8 mouse cellular contexts compared by ENCODE assay signal in the genomic region with DNA sequence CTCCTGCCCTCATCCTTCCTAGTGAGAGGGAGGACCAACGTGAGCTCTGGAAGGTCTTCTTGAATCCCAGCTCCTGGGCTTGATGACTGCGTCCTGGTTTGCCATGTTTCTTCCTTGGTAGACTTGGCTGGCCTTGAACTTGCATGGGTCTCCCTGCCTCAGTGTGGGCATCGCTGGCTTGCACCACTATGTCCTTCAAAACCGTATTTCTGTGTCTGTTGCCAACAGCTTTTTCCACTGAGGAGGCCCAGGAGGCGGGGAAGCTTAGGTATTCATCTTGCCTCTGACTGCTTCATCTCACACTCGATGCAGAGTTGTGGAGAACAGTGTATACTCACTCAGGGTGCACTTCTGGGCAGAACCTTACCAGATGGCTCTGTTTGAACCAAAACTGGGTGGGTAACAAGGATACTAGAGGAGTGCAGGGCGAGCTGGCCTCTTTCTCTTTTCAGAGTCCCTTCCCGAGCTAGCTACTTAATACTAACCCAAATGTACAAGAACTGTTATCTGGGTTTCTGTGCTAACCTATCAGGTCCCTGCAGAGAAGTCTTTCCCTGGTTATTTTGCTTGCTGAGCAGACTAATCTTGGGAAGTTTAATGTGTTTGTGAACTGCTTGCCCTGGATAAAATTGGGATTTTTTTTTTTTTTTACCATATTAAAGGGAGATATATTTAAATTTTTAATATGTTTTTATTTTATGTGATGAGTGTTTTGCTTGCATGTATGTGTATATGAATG. TPM values are rescaled to one million over a fixed set of nuclear protein-coding genes. Genes with fewer than 3 reads are reported as not detected.
DNase-seq lines count a peak whose midpoint lies in the region; ATAC-seq and TF ChIP-seq lines count a peak whose summit lies in the region.

No protein-coding gene starts in this region.

- TF ChIP-seq EP300 in liver, postnatal 0 days (IDR thresholded peaks at IDR 0.05; ENCODE audit: low read depth): no peak

- H3K27ac ChIP-seq in embryonic facial prominence, embryonic 13.5 days: peak overlapping the region; percentile 84; the same call in 1 of the 2 replicates
- peak overlapping the region; percentile 89; the same call in 1 of the 2 replicates for H3K27ac ChIP-seq in hindbrain, embryonic 13.5 days
- peak overlapping the region; percentile 62 for H3K27ac ChIP-seq in liver, postnatal 0 days (ENCODE audit: low read depth)
- peak overlapping the region; percentile 85; the same call in 1 of the 2 replicates for H3K27ac ChIP-seq in stomach, embryonic 15.5 days

- H3K9me3 ChIP-seq in embryonic facial prominence, embryonic 13.5 days: no peaks in the 10 kb centered on the region
- no peaks in the 10 kb centered on the region for H3K9me3 ChIP-seq in hindbrain, embryonic 13.5 days
- H3K9me3 ChIP-seq in liver, postnatal 0 days (ENCODE audit: low read length): no peaks in the 10 kb centered on the region
- no peaks in the 10 kb centered on the region for H3K9me3 ChIP-seq in stomach, embryonic 15.5 days

- peak; percentile 7 for DNase-seq in right cerebral cortex, adult 18-20 months
- DNase-seq in right cerebral cortex, postnatal 14 days: no peak
- DNase-seq in adrenal gland, postnatal 14 days: peak; percentile 75
- DNase-seq in liver, postnatal 0 days: peak; percentile 23
- DNase-seq in thymus, postnatal 10 days (ENCODE audit: low spot score in 2 of 2): no peak

- peaks cover 26% of the 10 kb centered on the region for H3K36me3 ChIP-seq in embryonic facial prominence, embryonic 13.5 days
- H3K36me3 ChIP-seq in hindbrain, embryonic 13.5 days: peaks cover 16% of the 10 kb centered on the region
- peaks cover 7% of the 10 kb centered on the region for H3K36me3 ChIP-seq in liver, postnatal 0 days (replicated peaks; ENCODE audit: insufficient read depth, low read length)
- H3K36me3 ChIP-seq in stomach, embryonic 15.5 days: 0 out of 2 replicates have a peak, but pooled peaks cover 4% of the 10 kb centered on the region

- peak overlapping the region; percentile 80 for H3K4me2 ChIP-seq in embryonic facial prominence, embryonic 13.5 days
- peak overlapping the region; percentile 82 for H3K4me2 ChIP-seq in hindbrain, embryonic 13.5 days
- peak overlapping the region; percentile 88 for H3K4me2 ChIP-seq in liver, postnatal 0 days (ENCODE audit: low read depth, low read length)
- H3K4me2 ChIP-seq in stomach, embryonic 15.5 days: peak overlapping the region; percentile 68

- H3K4me3 ChIP-seq in embryonic facial prominence, embryonic 13.5 days: peak overlapping the region; percentile 85
- H3K4me3 ChIP-seq in hindbrain, embryonic 13.5 days: peak overlapping the region; percentile 84
- H3K4me3 ChIP-seq in liver, postnatal 0 days (ENCODE audit: low read depth, low read length): peak overlapping the region; percentile 84
- peak overlapping the region; percentile 84 for H3K4me3 ChIP-seq in stomach, embryonic 15.5 days (replicated peaks)

- H3K4me1 ChIP-seq in embryonic facial prominence, embryonic 13.5 days: peaks cover 17% of the 10 kb centered on the region
- H3K4me1 ChIP-seq in hindbrain, embryonic 13.5 days (replicated peaks): peaks cover 13% of the 10 kb centered on the region
- peaks cover 10% of the 10 kb centered on the region for H3K4me1 ChIP-seq in liver, postnatal 0 days (ENCODE audit: insufficient read depth)
- H3K4me1 ChIP-seq in stomach, embryonic 15.5 days: peaks cover 6% of the 10 kb centered on the region

- H3K9ac ChIP-seq in embryonic facial prominence, embryonic 13.5 days: peak overlapping the region; percentile 93
- peak overlapping the region; percentile 85 for H3K9ac ChIP-seq in hindbrain, embryonic 13.5 days
- peak overlapping the region; percentile 82 for H3K9ac ChIP-seq in liver, postnatal 0 days (replicated peaks)
- H3K9ac ChIP-seq in stomach, embryonic 15.5 days: peak overlapping the region; percentile 73

- WGBS in embryonic facial prominence, embryonic 13.5 days: 21% methylated on average over 8 of the region's 8 CpGs
- 21% methylated on average over 8 of the region's 8 CpGs for WGBS in hindbrain, embryonic 13.5 days
- 16% methylated on average over 8 of the region's 8 CpGs for WGBS in liver, postnatal 0 days (ENCODE audit: insufficient replicate concordance)
- 20% methylated on average over 8 of the region's 8 CpGs for WGBS in stomach, embryonic 15.5 days

- no peaks in the 10 kb centered on the region for H3K27me3 ChIP-seq in embryonic facial prominence, embryonic 13.5 days
- H3K27me3 ChIP-seq in hindbrain, embryonic 13.5 days: no peaks in the 10 kb centered on the region
- H3K27me3 ChIP-seq in liver, postnatal 0 days (ENCODE audit: insufficient read depth, low read length): no peaks in the 10 kb centered on the region
- no peaks in the 10 kb centered on the region for H3K27me3 ChIP-seq in stomach, embryonic 15.5 days (replicated peaks)

- TF ChIP-seq CTCF in liver, postnatal 0 days (IDR thresholded peaks at IDR 0.05; ENCODE audit: low read depth): no peak

- no peak for ATAC-seq in embryonic facial prominence, embryonic 13.5 days (ENCODE audit: insufficient number of reproducible peaks, insufficient read depth, low FRiP score, low TSS enrichment, low read depth)
- no peak for ATAC-seq in hindbrain, embryonic 13.5 days (ENCODE audit: low FRiP score)
- no peak for ATAC-seq in liver, postnatal 0 days
- no peak for ATAC-seq in stomach, embryonic 15.5 days (ENCODE audit: insufficient read depth, low FRiP score, low read depth)

RNA-seq across cellular contexts. Expression of gene Zfp346, which starts 1.0 kb away (rescaled TPM):
- total RNA-seq in adrenal gland, postnatal 14 days (2021): 44.7 and 45.0 TPM in 2 replicates
- polyA plus RNA-seq in embryonic facial prominence, embryonic 13.5 days (2015; fragmentation: Nextera tagmentation; extraction: Ambion mirVana): 28.1 and 29.8 TPM in 2 replicates
- 25.0 and 28.2 TPM in 2 replicates for polyA plus RNA-seq in hindbrain, embryonic 13.5 days (2015; fragmentation: Nextera tagmentation; extraction: Ambion mirVana)
- polyA plus RNA-seq in liver, postnatal 0 days (2015; fragmentation: Nextera tagmentation; extraction: Ambion mirVana): 3.0 and 3.6 TPM in 2 replicates
- 13.8 and 17.6 TPM in 2 replicates for polyA plus RNA-seq in stomach, embryonic 15.5 days (2015; fragmentation: Nextera tagmentation; extraction: Ambion mirVana)

RNA-seq across cellular contexts. Expression of gene Uimc1, which starts 6.0 kb away (rescaled TPM):
- 26.1 and 33.5 TPM in 2 replicates for total RNA-seq in adrenal gland, postnatal 14 days (2021)
- polyA plus RNA-seq in embryonic facial prominence, embryonic 13.5 days (2015; fragmentation: Nextera tagmentation; extraction: Ambion mirVana): 25.4 and 28.9 TPM in 2 replicates
- polyA plus RNA-seq in hindbrain, embryonic 13.5 days (2015; fragmentation: Nextera tagmentation; extraction: Ambion mirVana): 20.0 and 20.3 TPM in 2 replicates
- polyA plus RNA-seq in liver, postnatal 0 days (2015; fragmentation: Nextera tagmentation; extraction: Ambion mirVana): 12.1 TPM in 2 replicates
- polyA plus RNA-seq in stomach, embryonic 15.5 days (2015; fragmentation: Nextera tagmentation; extraction: Ambion mirVana): 21.4 and 29.4 TPM in 2 replicates

RNA-seq across cellular contexts. Expression of gene Gm17617, which starts 27.2 kb away (rescaled TPM):
- total RNA-seq in adrenal gland, postnatal 14 days (2021): not detected in 2 replicates
- not detected in 2 replicates for polyA plus RNA-seq in embryonic facial prominence, embryonic 13.5 days (2015; fragmentation: Nextera tagmentation; extraction: Ambion mirVana)
- not detected in 2 replicates for polyA plus RNA-seq in hindbrain, embryonic 13.5 days (2015; fragmentation: Nextera tagmentation; extraction: Ambion mirVana)
- not detected in 2 replicates for polyA plus RNA-seq in liver, postnatal 0 days (2015; fragmentation: Nextera tagmentation; extraction: Ambion mirVana)
- polyA plus RNA-seq in stomach, embryonic 15.5 days (2015; fragmentation: Nextera tagmentation; extraction: Ambion mirVana): not detected in 2 replicates

RNA-seq across cellular contexts. Expression of gene Fgfr4, which starts 46.3 kb away (rescaled TPM):
- 39.2 and 46.7 TPM in 2 replicates for total RNA-seq in adrenal gland, postnatal 14 days (2021)
- polyA plus RNA-seq in embryonic facial prominence, embryonic 13.5 days (2015; fragmentation: Nextera tagmentation; extraction: Ambion mirVana): 3.7 and 4.3 TPM in 2 replicates
- polyA plus RNA-seq in hindbrain, embryonic 13.5 days (2015; fragmentation: Nextera tagmentation; extraction: Ambion mirVana): 1.1 and 2.0 TPM in 2 replicates
- 4.9 and 5.1 TPM in 2 replicates for polyA plus RNA-seq in liver, postnatal 0 days (2015; fragmentation: Nextera tagmentation; extraction: Ambion mirVana)
- polyA plus RNA-seq in stomach, embryonic 15.5 days (2015; fragmentation: Nextera tagmentation; extraction: Ambion mirVana): 7.6 and 8.4 TPM in 2 replicates

Comparison
In these comparisons a context has a peak if more than half of its experiments do, and no peak if none do; other contexts are left out.
1. DNase-seq: peak in right cerebral cortex, adult 18-20 months (single experiment), adrenal gland, postnatal 14 days (single experiment) and liver, postnatal 0 days (single experiment); none in right cerebral cortex, postnatal 14 days (single experiment) and thymus, postnatal 10 days (0 of 2).
2. Peak in every context shown above with its lines, with median percentiles within 50 percentile points of each other: H3K27ac ChIP-seq, H3K4me2 ChIP-seq, H3K4me3 ChIP-seq and H3K9ac ChIP-seq.